Mouse (Mus musculus) heart, embryonic 13.5 days (tissue): ENCODE results near the gene Rnf157. TPM values are rescaled to one million over a fixed set of nuclear protein-coding genes. Genes with fewer than 3 reads are reported as not detected.
"Not testable (repeated sequence)": the region's sequence is repeated elsewhere in the genome, so short reads cannot be mapped to it uniquely, and the experiment has no call there.

Experiments used
- ATAC-seq: fragments of 200-750 bp; cut with Nextera tagmentation; 2 replicates; pipeline ENCODE4 v1.8.0; 2017; ENCODE audit warnings: moderate TSS enrichment; ENCODE audit not compliant: insufficient number of reproducible peaks, low FRiP score, low TSS enrichment; ENCODE audit errors: extremely low read depth
- H3K27ac ChIP-seq: fragments of 300-500 bp; sonication (generic); replicated peaks from 2 replicates; pipeline ENCODE4 v1.5.1; 2015; ENCODE audit warnings: moderate library complexity, mild to moderate bottlenecking, inconsistent platforms
- H3K27me3 ChIP-seq: fragments of 300-500 bp; sonication (generic); replicated peaks from 2 replicates; pipeline ENCODE4 v1.6.1; 2015; ENCODE audit warnings: mild to moderate bottlenecking, inconsistent platforms
- H3K36me3 ChIP-seq: fragments of 300-500 bp; sonication (generic); 2 replicates; pipeline ENCODE4 v1.6.1; 2015; ENCODE audit warnings: mild to moderate bottlenecking, inconsistent platforms
- H3K4me1 ChIP-seq: fragments of 300-500 bp; sonication (generic); 2 replicates; pipeline ENCODE4 v1.6.1; 2015; ENCODE audit warnings: inconsistent platforms
- H3K4me2 ChIP-seq: fragments of 300-500 bp; sonication (generic); 2 replicates; pipeline ENCODE4 v1.6.1; 2015; ENCODE audit warnings: inconsistent platforms, mild to moderate bottlenecking, moderate library complexity
- H3K4me3 ChIP-seq: fragments of 300-500 bp; sonication (generic); 2 replicates; pipeline ENCODE4 v1.5.1; 2015; ENCODE audit warnings: moderate library complexity, mild to moderate bottlenecking, inconsistent platforms
- H3K9ac ChIP-seq: fragments of 300-500 bp; sonication (generic); 2 replicates; pipeline ENCODE4 v1.6.1; 2015; ENCODE audit warnings: inconsistent platforms, mild to moderate bottlenecking, moderate library complexity
- H3K9me3 ChIP-seq: fragments of 300-500 bp; sonication (generic); 2 replicates; pipeline ENCODE4 v1.6.1; 2016; ENCODE audit warnings: inconsistent platforms
- WGBS: fragments of 180-500 bp; shearing (Covaris S2); methylation state at CpG from one replicate; pipeline ENCODE4 v1.1.7; 2015; ENCODE audit warnings: mixed read lengths; 5-methylcytosine and 5-hydroxymethylcytosine counted together
- polyA plus RNA-seq: library from polyadenylated mRNA; unstranded; fragments of >200 nt; fragmentation: Nextera tagmentation; extraction: Ambion mirVana; gene quantifications from 2 replicates; pipeline ENCODE4 v1.2.1, GENCODE M21; 2015

Gene Rnf157
- polyA plus RNA-seq, 1 experiment from 2014 or later = 4.0 TPM

GRCm38 (mm10) chr11:116369051-116369450 is 43.8 kb downstream of the Rnf157 start:
- Histone ChIP-seq H3K36me3 (no peaks in the 10 kb centered on the region), H3K9me3 (no peaks in the 10 kb centered on the region), H3K4me1 (peaks cover 32% of the 10 kb centered on the region), H3K4me3 (no peak overlapping the region), H3K27ac (peak overlapping the region; percentile 36; the same call in 1 of the 2 replicates), H3K4me2 (no peak overlapping the region), H3K27me3 (no peaks in the 10 kb centered on the region), H3K9ac (no peak overlapping the region)
- WGBS = 92% methylated on average over 14 of the region's 14 CpGs
- ATAC-seq = no peak

GRCm38 (mm10) chr11:116368116-116368515 is 44.7 kb downstream of the Rnf157 start:
- Histone ChIP-seq H3K27me3 (no peaks in the 10 kb centered on the region), H3K36me3 (no peaks in the 10 kb centered on the region), H3K4me2 (no peak overlapping the region), H3K9ac (no peak overlapping the region), H3K27ac (no peak overlapping the region), H3K4me1 (peaks cover 32% of the 10 kb centered on the region), H3K4me3 (no peak overlapping the region), H3K9me3 (no peaks in the 10 kb centered on the region)
- ATAC-seq = no peak
- 33% methylated on average over 9 of the region's 9 CpGs for WGBS

- Histone ChIP-seq H3K27me3 (no peaks in the 10 kb centered on the region), H3K4me1 (peaks cover 24% of the 10 kb centered on the region), H3K36me3 (no peaks in the 10 kb centered on the region), H3K9ac (no peak overlapping the region), H3K4me2 (no peak overlapping the region), H3K9me3 (no peaks in the 10 kb centered on the region), H3K4me3 (no peak overlapping the region), H3K27ac (no peak overlapping the region)
- 76% methylated on average over 1 of the region's 1 CpGs for WGBS
- no peak for ATAC-seq
Measured at GRCm38 (mm10) chr11:116366647-116367046, 46.2 kb downstream of the Rnf157 start.

GRCm38 (mm10) chr11:116366124-116366523 is 46.7 kb downstream of the Rnf157 start:
- no peak overlapping the region for H3K27ac ChIP-seq
- 83% methylated on average over 2 of the region's 2 CpGs for WGBS
- peaks cover 19% of the 10 kb centered on the region for H3K4me1 ChIP-seq

GRCm38 (mm10) chr11:116365432-116365831 is 47.4 kb downstream of the Rnf157 start:
- Histone ChIP-seq H3K27ac (no peak overlapping the region), H3K4me1 (peaks cover 15% of the 10 kb centered on the region), H3K4me3 (no peak overlapping the region), H3K4me2 (no peak overlapping the region), H3K9ac (no peak overlapping the region), H3K9me3 (no peaks in the 10 kb centered on the region), H3K36me3 (no peaks in the 10 kb centered on the region), H3K27me3 (no peaks in the 10 kb centered on the region)
- ATAC-seq = no peak
- WGBS = 70% methylated on average over 13 of the region's 13 CpGs

More at GRCm38 (mm10) chr11:116366124-116366523, 46.7 kb downstream of the Rnf157 start:
- no peak for ATAC-seq
- no peaks in the 10 kb centered on the region for H3K9me3 ChIP-seq
- H3K4me2 ChIP-seq = no peak overlapping the region
- H3K4me3 ChIP-seq = no peak overlapping the region
- H3K36me3 ChIP-seq = no peaks in the 10 kb centered on the region
- H3K9ac ChIP-seq = no peak overlapping the region
- no peaks in the 10 kb centered on the region for H3K27me3 ChIP-seq

GRCm38 (mm10) chr11:116362015-116362414 is 50.8 kb downstream of the Rnf157 start:
- Histone ChIP-seq H3K9me3 (no peaks in the 10 kb centered on the region), H3K27ac (no peak overlapping the region), H3K4me3 (no peak overlapping the region), H3K27me3 (no peaks in the 10 kb centered on the region), H3K36me3 (peaks cover 11% of the 10 kb centered on the region), H3K9ac (no peak overlapping the region), H3K4me1 (no peaks in the 10 kb centered on the region), H3K4me2 (no peak overlapping the region)
- 50% methylated on average over 11 of the region's 11 CpGs for WGBS
- ATAC-seq = no peak

- H3K27ac ChIP-seq, H3K9me3 ChIP-seq, H3K27me3 ChIP-seq, H3K4me2 ChIP-seq, ATAC-seq, H3K4me1 ChIP-seq, H3K4me3 ChIP-seq, H3K9ac ChIP-seq: not testable (repeated sequence)
- WGBS = 98% methylated on average over 5 of the region's 5 CpGs
- peaks cover 13% of the 10 kb centered on the region for H3K36me3 ChIP-seq
Measured at GRCm38 (mm10) chr11:116360915-116361314, 51.9 kb downstream of the Rnf157 start.

GRCm38 (mm10) chr11:116359652-116360051 is 53.2 kb downstream of the Rnf157 start:
- 79% methylated on average over 12 of the region's 12 CpGs for WGBS
- H3K9me3 ChIP-seq = 0 out of 2 replicates have a peak, but pooled peaks cover 5% of the 10 kb centered on the region
- peaks cover 25% of the 10 kb centered on the region for H3K36me3 ChIP-seq
- no peak overlapping the region for H3K9ac ChIP-seq
- H3K4me1 ChIP-seq = no peaks in the 10 kb centered on the region
- no peak overlapping the region for H3K4me2 ChIP-seq
- no peak overlapping the region for H3K27ac ChIP-seq
- no peak for ATAC-seq
- no peaks in the 10 kb centered on the region for H3K27me3 ChIP-seq
- H3K4me3 ChIP-seq = no peak overlapping the region

- no peak overlapping the region for H3K9ac ChIP-seq
- peaks cover 27% of the 10 kb centered on the region for H3K36me3 ChIP-seq
- no peaks in the 10 kb centered on the region for H3K27me3 ChIP-seq
- no peaks in the 10 kb centered on the region for H3K4me1 ChIP-seq
- no peak for ATAC-seq
- H3K9me3 ChIP-seq = 0 out of 2 replicates have a peak, but pooled peaks cover 5% of the 10 kb centered on the region
- H3K4me2 ChIP-seq = no peak overlapping the region
- H3K27ac ChIP-seq = no peak overlapping the region
- 72% methylated on average over 15 of the region's 15 CpGs for WGBS
- no peak overlapping the region for H3K4me3 ChIP-seq
Measured at GRCm38 (mm10) chr11:116358926-116359637, 53.8 kb downstream of the Rnf157 start.

GRCm38 (mm10) chr11:116354521-116354920 is 58.3 kb downstream of the Rnf157 start:
- no peak overlapping the region for H3K4me3 ChIP-seq
- 28% methylated on average over 17 of the region's 17 CpGs for WGBS
- H3K27me3 ChIP-seq = no peaks in the 10 kb centered on the region
- H3K9ac ChIP-seq = no peak overlapping the region
- H3K9me3 ChIP-seq = 0 out of 2 replicates have a peak, but pooled peaks cover 5% of the 10 kb centered on the region
- peaks cover 43% of the 10 kb centered on the region for H3K36me3 ChIP-seq
- no peak overlapping the region for H3K27ac ChIP-seq
- no peak overlapping the region for H3K4me2 ChIP-seq
- ATAC-seq = no peak
- H3K4me1 ChIP-seq = 0 out of 2 replicates have a peak, but pooled peaks cover 6% of the 10 kb centered on the region

- peaks cover 44% of the 10 kb centered on the region for H3K36me3 ChIP-seq
- H3K9ac ChIP-seq = no peak overlapping the region
- H3K27ac ChIP-seq = peak overlapping the region; percentile 28; the same call in 1 of the 2 replicates
- 73% methylated on average over 8 of the region's 8 CpGs for WGBS
- no peak overlapping the region for H3K4me2 ChIP-seq
- ATAC-seq = no peak
- H3K4me1 ChIP-seq = 0 out of 2 replicates have a peak, but pooled peaks cover 6% of the 10 kb centered on the region
- 0 out of 2 replicates have a peak, but pooled peaks cover 5% of the 10 kb centered on the region for H3K9me3 ChIP-seq
- no peaks in the 10 kb centered on the region for H3K27me3 ChIP-seq
- no peak overlapping the region for H3K4me3 ChIP-seq
Measured at GRCm38 (mm10) chr11:116353535-116353934, 59.3 kb downstream of the Rnf157 start.

- Histone ChIP-seq H3K9ac (no peak overlapping the region), H3K4me2 (no peak overlapping the region), H3K27ac (no peak overlapping the region), H3K9me3 (0 out of 2 replicates have a peak, but pooled peaks cover 5% of the 10 kb centered on the region), H3K4me3 (no peak overlapping the region), H3K36me3 (peaks cover 51% of the 10 kb centered on the region), H3K27me3 (no peaks in the 10 kb centered on the region), H3K4me1 (peaks cover 14% of the 10 kb centered on the region)
- ATAC-seq = no peak
- WGBS = 80% methylated on average over 5 of the region's 5 CpGs
Measured at GRCm38 (mm10) chr11:116351294-116351693, 61.5 kb downstream of the Rnf157 start.
